Mouse (Mus musculus): ENCODE results near the gene Them5. TPM values are rescaled to one million over a fixed set of nuclear protein-coding genes. Genes with fewer than 3 reads are reported as not detected.

The Them5 gene
- polyA plus RNA-seq, 1 experiment from 2014 or later, result 0.17 TPM

GRCm38 (mm10) chr3:94366761-94367160 is 24.9 kb downstream of the Them5 start:
- Histone ChIP-seq H3K36me3 (ENCODE audit: control insufficient read depth, insufficient read depth, low read length) (no peaks in the 10 kb centered on the region), H3K4me3 (ENCODE audit: low read depth, low read length) (no peak overlapping the region), H3K9me3 (replicated peaks; ENCODE audit: control insufficient read depth, low read length) (no peaks in the 10 kb centered on the region), H3K4me1 (ENCODE audit: control insufficient read depth, insufficient read depth, low read length) (peaks cover 3% of the 10 kb centered on the region; the same call in 1 of the 2 replicates), H3K27me3 (ENCODE audit: control insufficient read depth, insufficient read depth, low read length) (peaks cover 35% of the 10 kb centered on the region), H3K27ac (ENCODE audit: low read depth, low read length) (no peak overlapping the region), H3K4me2 (no peak overlapping the region), H3K9ac (ENCODE audit: low read depth, low read length) (no peak overlapping the region)
- no peak for ATAC-seq (replicated peaks; ENCODE audit: insufficient number of reproducible peaks, low FRiP score, low TSS enrichment)
- WGBS (ENCODE audit: insufficient replicate concordance), result 18% methylated on average over 3 of the region's 3 CpGs

- Histone ChIP-seq H3K27ac (ENCODE audit: low read depth, low read length) (no peak overlapping the region), H3K9ac (ENCODE audit: low read depth, low read length) (no peak overlapping the region), H3K36me3 (ENCODE audit: control insufficient read depth, insufficient read depth, low read length) (no peaks in the 10 kb centered on the region), H3K4me1 (ENCODE audit: control insufficient read depth, insufficient read depth, low read length) (peaks cover 3% of the 10 kb centered on the region; the same call in 1 of the 2 replicates), H3K4me2 (no peak overlapping the region), H3K9me3 (replicated peaks; ENCODE audit: control insufficient read depth, low read length) (no peaks in the 10 kb centered on the region), H3K4me3 (ENCODE audit: low read depth, low read length) (no peak overlapping the region), H3K27me3 (ENCODE audit: control insufficient read depth, insufficient read depth, low read length) (peaks cover 29% of the 10 kb centered on the region)
- 75% methylated on average over 6 of the region's 6 CpGs for WGBS (ENCODE audit: insufficient replicate concordance)
- no peak for ATAC-seq (replicated peaks; ENCODE audit: insufficient number of reproducible peaks, low FRiP score, low TSS enrichment)
Observed at GRCm38 (mm10) chr3:94367511-94367910, 25.6 kb downstream of the Them5 start.

- Histone ChIP-seq H3K4me3 (ENCODE audit: low read depth, low read length) (no peak overlapping the region), H3K9ac (ENCODE audit: low read depth, low read length) (no peak overlapping the region), H3K27ac (ENCODE audit: low read depth, low read length) (no peak overlapping the region), H3K27me3 (ENCODE audit: control insufficient read depth, insufficient read depth, low read length) (peaks cover 27% of the 10 kb centered on the region), H3K36me3 (ENCODE audit: control insufficient read depth, insufficient read depth, low read length) (no peaks in the 10 kb centered on the region), H3K9me3 (replicated peaks; ENCODE audit: control insufficient read depth, low read length) (no peaks in the 10 kb centered on the region), H3K4me2 (no peak overlapping the region), H3K4me1 (ENCODE audit: control insufficient read depth, insufficient read depth, low read length) (peaks cover 10% of the 10 kb centered on the region)
- ATAC-seq (replicated peaks; ENCODE audit: insufficient number of reproducible peaks, low FRiP score, low TSS enrichment), result no peak
- WGBS (ENCODE audit: insufficient replicate concordance), result 55% methylated on average over 6 of the region's 6 CpGs
Observed at GRCm38 (mm10) chr3:94368631-94369030, 26.7 kb downstream of the Them5 start.

GRCm38 (mm10) chr3:94369709-94370108 is 27.8 kb downstream of the Them5 start:
- H3K4me2 ChIP-seq, result no peak overlapping the region
- no peak for ATAC-seq (replicated peaks; ENCODE audit: insufficient number of reproducible peaks, low FRiP score, low TSS enrichment)

GRCm38 (mm10) chr3:94371637-94372036 is 29.7 kb downstream of the Them5 start:
- Histone ChIP-seq H3K4me2 (peak overlapping the region; percentile 56), H3K4me1 (ENCODE audit: control insufficient read depth, insufficient read depth, low read length) (peaks cover 12% of the 10 kb centered on the region), H3K9ac (ENCODE audit: low read depth, low read length) (peak overlapping the region; percentile 49; the same call in 1 of the 2 replicates), H3K36me3 (ENCODE audit: control insufficient read depth, insufficient read depth, low read length) (no peaks in the 10 kb centered on the region), H3K27me3 (ENCODE audit: control insufficient read depth, insufficient read depth, low read length) (peaks cover 18% of the 10 kb centered on the region), H3K4me3 (ENCODE audit: low read depth, low read length) (peak overlapping the region; percentile 11; the same call in 1 of the 2 replicates), H3K27ac (ENCODE audit: low read depth, low read length) (no peak overlapping the region), H3K9me3 (replicated peaks; ENCODE audit: control insufficient read depth, low read length) (no peaks in the 10 kb centered on the region)
- 2% methylated on average over 11 of the region's 11 CpGs for WGBS (ENCODE audit: insufficient replicate concordance)
- ATAC-seq (replicated peaks; ENCODE audit: insufficient number of reproducible peaks, low FRiP score, low TSS enrichment), result peak; percentile 33; the same call in 1 of the 2 replicates

More at GRCm38 (mm10) chr3:94369709-94370108, 27.8 kb downstream of the Them5 start:
- no peak overlapping the region for H3K4me3 ChIP-seq (ENCODE audit: low read depth, low read length)
- no peak overlapping the region for H3K9ac ChIP-seq (ENCODE audit: low read depth, low read length)
- peaks cover 23% of the 10 kb centered on the region for H3K27me3 ChIP-seq (ENCODE audit: control insufficient read depth, insufficient read depth, low read length)
- peaks cover 12% of the 10 kb centered on the region for H3K4me1 ChIP-seq (ENCODE audit: control insufficient read depth, insufficient read depth, low read length)
- no peaks in the 10 kb centered on the region for H3K36me3 ChIP-seq (ENCODE audit: control insufficient read depth, insufficient read depth, low read length)
- no peak overlapping the region for H3K27ac ChIP-seq (ENCODE audit: low read depth, low read length)
- 17% methylated on average over 2 of the region's 2 CpGs for WGBS (ENCODE audit: insufficient replicate concordance)
- no peaks in the 10 kb centered on the region for H3K9me3 ChIP-seq (replicated peaks; ENCODE audit: control insufficient read depth, low read length)

- Histone ChIP-seq H3K4me2 (peak overlapping the region; percentile 56), H3K27me3 (ENCODE audit: control insufficient read depth, insufficient read depth, low read length) (peaks cover 18% of the 10 kb centered on the region), H3K36me3 (ENCODE audit: control insufficient read depth, insufficient read depth, low read length) (no peaks in the 10 kb centered on the region), H3K27ac (ENCODE audit: low read depth, low read length) (no peak overlapping the region), H3K9me3 (replicated peaks; ENCODE audit: control insufficient read depth, low read length) (no peaks in the 10 kb centered on the region), H3K4me3 (ENCODE audit: low read depth, low read length) (peak overlapping the region; percentile 11; the same call in 1 of the 2 replicates), H3K4me1 (ENCODE audit: control insufficient read depth, insufficient read depth, low read length) (peaks cover 12% of the 10 kb centered on the region), H3K9ac (ENCODE audit: low read depth, low read length) (0 out of 2 replicates have a peak overlapping the region, but pooled peaks have one; percentile 49)
- ATAC-seq (replicated peaks; ENCODE audit: insufficient number of reproducible peaks, low FRiP score, low TSS enrichment), result no peak
- WGBS (ENCODE audit: insufficient replicate concordance), result 3% methylated on average over 3 of the region's 3 CpGs
Observed at GRCm38 (mm10) chr3:94372038-94372437, 30.1 kb downstream of the Them5 start.

GRCm38 (mm10) chr3:94372641-94373040 is 30.7 kb downstream of the Them5 start, which contains the start of gene Rorc:
TSS of gene Rorc (plus strand) at chr3:94372794.
- H3K4me3 ChIP-seq (ENCODE audit: low read depth, low read length), result peak within 1 kb of the TSS; percentile 23
- H3K4me1 ChIP-seq (ENCODE audit: control insufficient read depth, insufficient read depth, low read length), result peaks cover 12% of the 10 kb centered on the region
- no peaks in the 10 kb centered on the region for H3K36me3 ChIP-seq (ENCODE audit: control insufficient read depth, insufficient read depth, low read length)
- peak within 1 kb of the TSS; percentile 49; the same call in 1 of the 2 replicates for H3K9ac ChIP-seq (ENCODE audit: low read depth, low read length)
- H3K4me2 ChIP-seq, result peak within 1 kb of the TSS; percentile 61
- H3K9me3 ChIP-seq (replicated peaks; ENCODE audit: control insufficient read depth, low read length), result no peaks in the 10 kb centered on the region
- WGBS (ENCODE audit: insufficient replicate concordance), result 7% methylated on average over 5 of the region's 5 CpGs
- H3K27ac ChIP-seq (ENCODE audit: low read depth, low read length), result no peak within 1 kb of the TSS
- peaks cover 18% of the 10 kb centered on the region for H3K27me3 ChIP-seq (ENCODE audit: control insufficient read depth, insufficient read depth, low read length)
- no peak for ATAC-seq (replicated peaks; ENCODE audit: insufficient number of reproducible peaks, low FRiP score, low TSS enrichment)

- ATAC-seq (replicated peaks; ENCODE audit: insufficient number of reproducible peaks, low FRiP score, low TSS enrichment), result no peak
- WGBS (ENCODE audit: insufficient replicate concordance), result 4% methylated on average over 10 of the region's 10 CpGs
- Histone ChIP-seq H3K9me3 (replicated peaks; ENCODE audit: control insufficient read depth, low read length) (no peaks in the 10 kb centered on the region), H3K4me3 (ENCODE audit: low read depth, low read length) (peak overlapping the region; percentile 23; the same call in 1 of the 2 replicates), H3K27ac (ENCODE audit: low read depth, low read length) (no peak overlapping the region), H3K36me3 (ENCODE audit: control insufficient read depth, insufficient read depth, low read length) (no peaks in the 10 kb centered on the region), H3K9ac (ENCODE audit: low read depth, low read length) (no peak overlapping the region), H3K4me1 (ENCODE audit: control insufficient read depth, insufficient read depth, low read length) (peaks cover 12% of the 10 kb centered on the region), H3K4me2 (peak overlapping the region; percentile 61), H3K27me3 (ENCODE audit: control insufficient read depth, insufficient read depth, low read length) (peaks cover 18% of the 10 kb centered on the region)
Observed at GRCm38 (mm10) chr3:94373090-94373489, 31.2 kb downstream of the Them5 start.

GRCm38 (mm10) chr3:94373597-94374011 is 31.7 kb downstream of the Them5 start:
- Histone ChIP-seq H3K9me3 (replicated peaks; ENCODE audit: control insufficient read depth, low read length) (no peaks in the 10 kb centered on the region), H3K27ac (ENCODE audit: low read depth, low read length) (no peak overlapping the region), H3K36me3 (ENCODE audit: control insufficient read depth, insufficient read depth, low read length) (no peaks in the 10 kb centered on the region), H3K4me2 (peak overlapping the region; percentile 61), H3K9ac (ENCODE audit: low read depth, low read length) (no peak overlapping the region), H3K4me1 (ENCODE audit: control insufficient read depth, insufficient read depth, low read length) (peaks cover 12% of the 10 kb centered on the region), H3K4me3 (ENCODE audit: low read depth, low read length) (peak overlapping the region; percentile 23), H3K27me3 (ENCODE audit: control insufficient read depth, insufficient read depth, low read length) (peaks cover 18% of the 10 kb centered on the region)
- ATAC-seq (replicated peaks; ENCODE audit: insufficient number of reproducible peaks, low FRiP score, low TSS enrichment), result no peak
- 1% methylated on average over 5 of the region's 5 CpGs for WGBS (ENCODE audit: insufficient replicate concordance)

Measured in heart, embryonic 11.5 days (tissue).